Mouse (Mus musculus): Measurements from ENCODE around the gene Rac2. TPM values are rescaled to one million over a fixed set of nuclear protein-coding genes. Genes with fewer than 3 reads are reported as not detected.
A peak's percentile ranks its signal among the peaks of the same experiment; 100 is the strongest.

Gene Rac2
- polyA plus RNA-seq, 1 experiment from 2014 or later, result 8.3 TPM

- no peak overlapping the region for H3K9ac ChIP-seq (replicated peaks; ENCODE audit: low read length)
- H3K36me3 ChIP-seq (ENCODE audit: insufficient read depth, low read length), result no peaks in the 10 kb centered on the region
- H3K27me3 ChIP-seq (ENCODE audit: insufficient read depth, low read length), result no peaks in the 10 kb centered on the region
- 43% methylated on average over 3 of the region's 3 CpGs for WGBS
- no peak overlapping the region for H3K4me2 ChIP-seq (replicated peaks; ENCODE audit: low read depth, low read length)
- ATAC-seq (ENCODE audit: low FRiP score, low TSS enrichment), result no peak
- H3K4me3 ChIP-seq (ENCODE audit: low read length), result no peak overlapping the region
- peaks cover 18% of the 10 kb centered on the region for H3K4me1 ChIP-seq (ENCODE audit: insufficient read depth, low read length)
- no peak overlapping the region for H3K27ac ChIP-seq (ENCODE audit: low read length)
- no peaks in the 10 kb centered on the region for H3K9me3 ChIP-seq (ENCODE audit: low read length)
These were observed 31.0 kb downstream of the Rac2 start for GRCm38 (mm10) chr15:78541606-78542005.

- Histone ChIP-seq H3K4me1 (ENCODE audit: insufficient read depth, low read length) (peaks cover 18% of the 10 kb centered on the region), H3K4me2 (replicated peaks; ENCODE audit: low read depth, low read length) (no peak overlapping the region), H3K9me3 (ENCODE audit: low read length) (no peaks in the 10 kb centered on the region), H3K27ac (ENCODE audit: low read length) (no peak overlapping the region), H3K4me3 (ENCODE audit: low read length) (no peak overlapping the region), H3K9ac (replicated peaks; ENCODE audit: low read length) (no peak overlapping the region), H3K36me3 (ENCODE audit: insufficient read depth, low read length) (no peaks in the 10 kb centered on the region), H3K27me3 (ENCODE audit: insufficient read depth, low read length) (no peaks in the 10 kb centered on the region)
- no peak for ATAC-seq (ENCODE audit: low FRiP score, low TSS enrichment)
- WGBS, result 69% methylated on average over 3 of the region's 3 CpGs
These were observed 31.5 kb downstream of the Rac2 start for GRCm38 (mm10) chr15:78541036-78541435.

GRCm38 (mm10) chr15:78535723-78536421 lies 36.7 kb downstream of the Rac2 start:
- Histone ChIP-seq H3K4me1 (ENCODE audit: insufficient read depth, low read length) (peaks cover 15% of the 10 kb centered on the region), H3K27me3 (ENCODE audit: insufficient read depth, low read length) (no peaks in the 10 kb centered on the region), H3K9me3 (ENCODE audit: low read length) (no peaks in the 10 kb centered on the region), H3K4me2 (replicated peaks; ENCODE audit: low read depth, low read length) (no peak overlapping the region), H3K9ac (replicated peaks; ENCODE audit: low read length) (no peak overlapping the region), H3K4me3 (ENCODE audit: low read length) (no peak overlapping the region), H3K36me3 (ENCODE audit: insufficient read depth, low read length) (no peaks in the 10 kb centered on the region), H3K27ac (ENCODE audit: low read length) (no peak overlapping the region)
- ATAC-seq (ENCODE audit: low FRiP score, low TSS enrichment), result no peak
- WGBS, result 60% methylated on average over 10 of the region's 10 CpGs

GRCm38 (mm10) chr15:78533346-78533835 lies 39.2 kb downstream of the Rac2 start:
- H3K4me3 ChIP-seq (ENCODE audit: low read length), result no peak overlapping the region
- peaks cover 39% of the 10 kb centered on the region for H3K4me1 ChIP-seq (ENCODE audit: insufficient read depth, low read length)
- no peak overlapping the region for H3K9ac ChIP-seq (replicated peaks; ENCODE audit: low read length)
- H3K27me3 ChIP-seq (ENCODE audit: insufficient read depth, low read length), result no peaks in the 10 kb centered on the region
- no peaks in the 10 kb centered on the region for H3K9me3 ChIP-seq (ENCODE audit: low read length)
- whole genome bisulfite sequencing, result 56% methylated on average over 10 of the region's 10 CpGs
- ATAC-seq (ENCODE audit: low FRiP score, low TSS enrichment), result no peak
- H3K36me3 ChIP-seq (ENCODE audit: insufficient read depth, low read length), result no peaks in the 10 kb centered on the region
- no peak overlapping the region for H3K27ac ChIP-seq (ENCODE audit: low read length)
- H3K4me2 ChIP-seq (replicated peaks; ENCODE audit: low read depth, low read length), result no peak overlapping the region

- H3K4me2 ChIP-seq (replicated peaks; ENCODE audit: low read depth, low read length), result no peak overlapping the region; the same call in 1 of the 2 replicates
- H3K27me3 ChIP-seq (ENCODE audit: insufficient read depth, low read length), result no peaks in the 10 kb centered on the region
- H3K4me3 ChIP-seq (ENCODE audit: low read length), result no peak overlapping the region
- peaks cover 45% of the 10 kb centered on the region for H3K4me1 ChIP-seq (ENCODE audit: insufficient read depth, low read length)
- no peak for ATAC-seq (ENCODE audit: low FRiP score, low TSS enrichment)
- no peak overlapping the region for H3K27ac ChIP-seq (ENCODE audit: low read length)
- H3K9ac ChIP-seq (replicated peaks; ENCODE audit: low read length), result no peak overlapping the region
- WGBS, result 72% methylated on average over 10 of the region's 10 CpGs
- H3K36me3 ChIP-seq (ENCODE audit: insufficient read depth, low read length), result no peaks in the 10 kb centered on the region
- H3K9me3 ChIP-seq (ENCODE audit: low read length), result no peaks in the 10 kb centered on the region
These were observed 39.8 kb downstream of the Rac2 start for GRCm38 (mm10) chr15:78532566-78533345.

- H3K36me3 ChIP-seq (ENCODE audit: insufficient read depth, low read length), result no peaks in the 10 kb centered on the region
- peak overlapping the region; percentile 85 for H3K27ac ChIP-seq (ENCODE audit: low read length)
- no peaks in the 10 kb centered on the region for H3K9me3 ChIP-seq (ENCODE audit: low read length)
- H3K9ac ChIP-seq (replicated peaks; ENCODE audit: low read length), result peak overlapping the region; percentile 70
- H3K4me3 ChIP-seq (ENCODE audit: low read length), result peak overlapping the region; percentile 45
- peaks cover 52% of the 10 kb centered on the region for H3K4me1 ChIP-seq (ENCODE audit: insufficient read depth, low read length)
- H3K27me3 ChIP-seq (ENCODE audit: insufficient read depth, low read length), result no peaks in the 10 kb centered on the region
- peak overlapping the region; percentile 56 for H3K4me2 ChIP-seq (replicated peaks; ENCODE audit: low read depth, low read length)
- peak; percentile 71 for ATAC-seq (ENCODE audit: low FRiP score, low TSS enrichment)
- WGBS, result 0% methylated on average over 25 of the region's 25 CpGs
These were observed 40.6 kb downstream of the Rac2 start for GRCm38 (mm10) chr15:78531901-78532469.

- Histone ChIP-seq H3K9ac (replicated peaks; ENCODE audit: low read length) (peak overlapping the region; percentile 70), H3K27ac (ENCODE audit: low read length) (peak overlapping the region; percentile 85), H3K4me2 (replicated peaks; ENCODE audit: low read depth, low read length) (peak overlapping the region; percentile 56), H3K27me3 (ENCODE audit: insufficient read depth, low read length) (no peaks in the 10 kb centered on the region), H3K9me3 (ENCODE audit: low read length) (no peaks in the 10 kb centered on the region), H3K4me1 (ENCODE audit: insufficient read depth, low read length) (peaks cover 54% of the 10 kb centered on the region), H3K36me3 (ENCODE audit: insufficient read depth, low read length) (no peaks in the 10 kb centered on the region), H3K4me3 (ENCODE audit: low read length) (peak overlapping the region; percentile 45)
- ATAC-seq (ENCODE audit: low FRiP score, low TSS enrichment), result no peak
- 82% methylated on average over 4 of the region's 4 CpGs for WGBS
These were observed 41.2 kb downstream of the Rac2 start for GRCm38 (mm10) chr15:78531451-78531720.

GRCm38 (mm10) chr15:78530671-78531450 lies 41.7 kb downstream of the Rac2 start, which contains the start of gene C1qtnf6:
Gene C1qtnf6, minus strand, starts transcription at chr15:78531416.
- Histone ChIP-seq H3K9ac (replicated peaks; ENCODE audit: low read length) (peak within 1 kb of the TSS; percentile 70), H3K4me2 (replicated peaks; ENCODE audit: low read depth, low read length) (peak within 1 kb of the TSS; percentile 56), H3K36me3 (ENCODE audit: insufficient read depth, low read length) (no peaks in the 10 kb centered on the region), H3K27me3 (ENCODE audit: insufficient read depth, low read length) (no peaks in the 10 kb centered on the region), H3K27ac (ENCODE audit: low read length) (peak within 1 kb of the TSS; percentile 85), H3K4me1 (ENCODE audit: insufficient read depth, low read length) (peaks cover 54% of the 10 kb centered on the region), H3K9me3 (ENCODE audit: low read length) (no peaks in the 10 kb centered on the region), H3K4me3 (ENCODE audit: low read length) (peak within 1 kb of the TSS; percentile 45)
- ATAC-seq (ENCODE audit: low FRiP score, low TSS enrichment), result no peak
- 65% methylated on average over 17 of the region's 17 CpGs for WGBS

- no peaks in the 10 kb centered on the region for H3K9me3 ChIP-seq (ENCODE audit: low read length)
- 58% methylated on average over 3 of the region's 3 CpGs for WGBS
- H3K36me3 ChIP-seq (ENCODE audit: insufficient read depth, low read length), result no peaks in the 10 kb centered on the region
- H3K4me3 ChIP-seq (ENCODE audit: low read length), result no peak overlapping the region
- H3K4me1 ChIP-seq (ENCODE audit: insufficient read depth, low read length), result peaks cover 54% of the 10 kb centered on the region
- ATAC-seq (ENCODE audit: low FRiP score, low TSS enrichment), result no peak
- peak overlapping the region; percentile 72; the same call in 1 of the 2 replicates for H3K9ac ChIP-seq (replicated peaks; ENCODE audit: low read length)
- no peaks in the 10 kb centered on the region for H3K27me3 ChIP-seq (ENCODE audit: insufficient read depth, low read length)
- H3K27ac ChIP-seq (ENCODE audit: low read length), result peak overlapping the region; percentile 88
- H3K4me2 ChIP-seq (replicated peaks; ENCODE audit: low read depth, low read length), result peak overlapping the region; percentile 62
These were observed 42.4 kb downstream of the Rac2 start for GRCm38 (mm10) chr15:78530141-78530540.
